In the genomic region with DNA sequence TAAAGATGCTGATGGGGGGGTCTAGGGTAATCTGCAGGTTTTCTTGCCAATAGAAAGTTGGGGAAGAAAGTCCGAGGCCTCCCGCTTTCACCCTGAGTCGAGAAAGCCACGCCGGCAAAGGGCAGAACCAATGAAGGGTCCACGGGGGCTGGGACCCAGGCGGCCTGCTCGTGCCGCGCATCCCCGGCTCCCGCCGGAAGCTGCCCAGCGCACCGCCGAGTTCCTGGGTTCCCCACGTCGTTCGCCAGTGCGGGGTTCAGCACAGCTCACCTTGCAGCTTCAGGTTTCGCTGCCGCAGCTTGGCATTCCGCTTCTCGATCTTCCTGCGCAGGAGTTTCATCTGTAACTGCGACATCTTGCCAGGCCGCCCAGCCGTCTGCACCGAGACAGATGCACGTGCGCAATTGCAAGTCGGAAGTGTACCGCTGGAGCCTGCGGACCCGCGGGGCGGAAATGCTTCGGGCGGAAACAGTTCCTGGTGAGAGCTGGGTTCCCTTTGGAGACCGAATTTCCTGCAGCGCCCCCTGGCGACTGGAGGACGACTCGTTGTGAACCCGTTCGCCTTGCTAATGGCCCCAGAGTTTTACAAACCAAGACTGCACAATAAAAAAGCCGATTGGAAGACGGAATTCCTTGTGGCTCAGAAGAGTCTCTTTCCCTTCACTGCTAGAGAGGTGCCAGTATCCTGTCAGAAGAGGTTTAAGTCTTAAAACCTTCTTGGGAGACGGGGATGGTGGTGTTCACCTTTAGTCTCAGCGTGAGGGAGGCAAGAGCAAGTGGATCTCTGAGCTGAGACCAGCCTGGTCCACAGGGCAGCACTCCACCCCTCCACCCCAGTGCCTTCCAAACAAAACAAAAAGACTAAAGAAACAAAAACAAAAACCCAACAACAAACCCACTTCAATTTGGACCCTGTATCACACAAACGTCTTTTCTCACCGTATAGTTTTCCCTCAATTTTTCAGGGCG, we compare ENCODE assay signal across 8 mouse cellular contexts. TPM values are rescaled to one million over a fixed set of nuclear protein-coding genes. Genes with fewer than 3 reads are reported as not detected.
DNase-seq lines count a peak whose midpoint lies in the region; ATAC-seq and TF ChIP-seq lines count a peak whose summit lies in the region.

Gene Ddx18, minus strand, starts transcription at position 469 of the 969 bp plus-strand sequence.

- no peaks in the 10 kb centered on the region for H3K4me1 ChIP-seq in hindbrain, postnatal 0 days (ENCODE audit: insufficient read depth, low read length)

- intact Hi-C loops in gastrocnemius, adult 2 months (cut with DNase I) = loop anchor here (5.0 kb wide), 1 partner anchor 241 kb away; no protein-coding TSS in a partner anchor
- intact Hi-C loops in left cerebral cortex, adult 2 months (cut with DNase I) = loop anchor here (5.0 kb wide), 1 partner anchor 241 kb away; no protein-coding TSS in a partner anchor

- peak; percentile 99 for ATAC-seq in common myeloid progenitor, adult 5-6 weeks (replicated peaks; ENCODE audit: low read depth, poor library complexity, severe bottlenecking)
- ATAC-seq in hindbrain, postnatal 0 days = peak; percentile 98
- peak; percentile 100 for ATAC-seq in megakaryocyte, adult 5-6 weeks (ENCODE audit: poor library complexity, severe bottlenecking)

- H3K27me3 ChIP-seq in hindbrain, postnatal 0 days (ENCODE audit: insufficient read depth, low read length) = no peaks in the 10 kb centered on the region

- peaks cover 15% of the 10 kb centered on the region for H3K36me3 ChIP-seq in hindbrain, postnatal 0 days (ENCODE audit: insufficient read depth, low read length)

- 6% methylated on average over 53 of the region's 53 CpGs for WGBS in hindbrain, postnatal 0 days

- H3K9me3 ChIP-seq in hindbrain, postnatal 0 days (ENCODE audit: low read length) = no peaks in the 10 kb centered on the region

- DNase-seq in ZHBTc4 (ENCODE audit: low read depth, low spot score) = peak; percentile 97
- peak; percentile 97 for DNase-seq in gastrocnemius, adult 2 months
- DNase-seq in hindbrain, postnatal 0 days (ENCODE audit: low spot score) = peak; percentile 98
- peak; percentile 93 to 98 for DNase-seq in left cerebral cortex, adult 2 months (ENCODE audit: extremely low spot score in 1 of 2, low spot score in 2 of 2)
- peak; percentile 96 to 99 for DNase-seq in right cerebral cortex, adult 2 months (ENCODE audit: low spot score in 2 of 2)
- DNase-seq in urinary bladder, postnatal 14 days (ENCODE audit: low spot score) = peak; percentile 97

- H3K9ac ChIP-seq in hindbrain, postnatal 0 days (replicated peaks; ENCODE audit: low read length) = peak within 1 kb of the TSS; percentile 70

- peak within 1 kb of the TSS; percentile 91 for H3K27ac ChIP-seq in gastrocnemius, adult 2 months
- peak within 1 kb of the TSS; percentile 68 for H3K27ac ChIP-seq in hindbrain, postnatal 0 days
- H3K27ac ChIP-seq in left cerebral cortex, adult 2 months = peak within 1 kb of the TSS; percentile 66

- peak within 1 kb of the TSS; percentile 98 for H3K4me3 ChIP-seq in gastrocnemius, adult 2 months
- H3K4me3 ChIP-seq in hindbrain, postnatal 0 days (ENCODE audit: low read length) = peak within 1 kb of the TSS; percentile 75
- peak within 1 kb of the TSS; percentile 80 for H3K4me3 ChIP-seq in left cerebral cortex, adult 2 months

- peak within 1 kb of the TSS; percentile 70 for H3K4me2 ChIP-seq in hindbrain, postnatal 0 days (ENCODE audit: low read depth, low read length)

- TF ChIP-seq CTCF in gastrocnemius, adult 2 months (IDR thresholded peaks at IDR 0.05) = peak; percentile 91
- TF ChIP-seq CTCF in hindbrain, postnatal 0 days (IDR thresholded peaks at IDR 0.05; ENCODE audit: low read depth) = peak; percentile 93
- TF ChIP-seq CTCF in left cerebral cortex, adult 2 months (IDR thresholded peaks at IDR 0.05) = peak; percentile 97

RNA-seq across cellular contexts. Expression of gene Ddx18, which starts in this region (rescaled TPM):
- 110 and 118 TPM in 2 replicates for total RNA-seq in common myeloid progenitor, adult 5-6 weeks (2017)
- 10 to 100 TPM; 16.8 to 17.7 TPM for total RNA-seq in gastrocnemius, adult 2 months (2021)
- 39.9 and 41.8 TPM in 2 replicates for total RNA-seq in hindbrain, postnatal 0 days (2014; rRNA removed)
- 29.9 and 33.7 TPM in 2 replicates for polyA plus RNA-seq in hindbrain, postnatal 0 days (2015; fragmentation: Nextera tagmentation; extraction: Ambion mirVana)
- 10 to 100 TPM; 25.9 to 27.8 TPM for total RNA-seq in left cerebral cortex, adult 2 months (2021)
- 46.1 and 49.1 TPM in 2 replicates for total RNA-seq in megakaryocyte, adult 5-6 weeks (2015)
- total RNA-seq in megakaryocyte, adult 5-6 weeks (2017) = 18.9 and 21.1 TPM in 2 replicates

Comparison
In these comparisons a context has a peak if more than half of its experiments do, and no peak if none do; other contexts are left out.
1. Peak in every context shown above with its lines: DNase-seq, ATAC-seq, H3K4me3 ChIP-seq and H3K27ac ChIP-seq.